Mouse (Mus musculus): ENCODE results near the gene C1qa. TPM values are rescaled to one million over a fixed set of nuclear protein-coding genes. Genes with fewer than 3 reads are reported as not detected.

Gene C1qa
- polyA plus RNA-seq (2016; fragmentation: Nextera tagmentation; extraction: Ambion mirVana), result 16.2 and 17.3 TPM in 2 replicates

GRCm38 (mm10) chr4:136898637-136899036 lies at the start of gene C1qa:
C1qa (minus strand) TSS chr4:136898803.
- Histone ChIP-seq H3K27ac (no peak within 1 kb of the TSS), H3K36me3 (no peaks in the 10 kb centered on the region), H3K4me2 (replicated peaks) (no peak within 1 kb of the TSS), H3K27me3 (peaks cover 51% of the 10 kb centered on the region), H3K9me3 (no peaks in the 10 kb centered on the region), H3K4me1 (peaks cover 6% of the 10 kb centered on the region; the same call in 1 of the 2 replicates), H3K4me3 (no peak within 1 kb of the TSS), H3K9ac (no peak within 1 kb of the TSS)
- no peak for ATAC-seq (ENCODE audit: insufficient number of reproducible peaks, insufficient read depth, low FRiP score, low TSS enrichment)
- WGBS, result 77% methylated on average over 9 of the region's 9 CpGs

GRCm38 (mm10) chr4:136945397-136945796 lies 46.8 kb upstream of the C1qa start:
- Histone ChIP-seq H3K4me3 (no peak overlapping the region), H3K27ac (no peak overlapping the region), H3K9me3 (no peaks in the 10 kb centered on the region), H3K4me1 (peaks cover 27% of the 10 kb centered on the region), H3K36me3 (no peaks in the 10 kb centered on the region), H3K9ac (no peak overlapping the region), H3K27me3 (peaks cover 38% of the 10 kb centered on the region), H3K4me2 (replicated peaks) (no peak overlapping the region)
- no peak for ATAC-seq (ENCODE audit: insufficient number of reproducible peaks, insufficient read depth, low FRiP score, low TSS enrichment)
- WGBS, result 58% methylated on average over 17 of the region's 17 CpGs

GRCm38 (mm10) chr4:136944558-136945350 lies 46.2 kb upstream of the C1qa start:
- Histone ChIP-seq H3K27ac (no peak overlapping the region), H3K4me1 (peaks cover 27% of the 10 kb centered on the region), H3K27me3 (peaks cover 33% of the 10 kb centered on the region), H3K36me3 (no peaks in the 10 kb centered on the region), H3K4me3 (no peak overlapping the region), H3K9ac (no peak overlapping the region), H3K4me2 (replicated peaks) (no peak overlapping the region), H3K9me3 (no peaks in the 10 kb centered on the region)
- no peak for ATAC-seq (ENCODE audit: insufficient number of reproducible peaks, insufficient read depth, low FRiP score, low TSS enrichment)
- WGBS, result 70% methylated on average over 11 of the region's 11 CpGs

GRCm38 (mm10) chr4:136943175-136943574 lies 44.6 kb upstream of the C1qa start:
- Histone ChIP-seq H3K4me3 (no peak overlapping the region), H3K9me3 (no peaks in the 10 kb centered on the region), H3K9ac (no peak overlapping the region), H3K4me2 (replicated peaks) (no peak overlapping the region; the same call in 1 of the 2 replicates), H3K4me1 (peaks cover 21% of the 10 kb centered on the region), H3K27ac (no peak overlapping the region), H3K36me3 (no peaks in the 10 kb centered on the region), H3K27me3 (peaks cover 22% of the 10 kb centered on the region)
- 11% methylated on average over 13 of the region's 13 CpGs for WGBS
- no peak for ATAC-seq (ENCODE audit: insufficient number of reproducible peaks, insufficient read depth, low FRiP score, low TSS enrichment)

GRCm38 (mm10) chr4:136942761-136943160 lies 44.2 kb upstream of the C1qa start:
- peaks cover 20% of the 10 kb centered on the region for H3K27me3 ChIP-seq
- H3K9me3 ChIP-seq, result no peaks in the 10 kb centered on the region
- ATAC-seq (ENCODE audit: insufficient number of reproducible peaks, insufficient read depth, low FRiP score, low TSS enrichment), result no peak
- H3K4me2 ChIP-seq (replicated peaks), result no peak overlapping the region; the same call in 1 of the 2 replicates
- no peaks in the 10 kb centered on the region for H3K36me3 ChIP-seq
- no peak overlapping the region for H3K9ac ChIP-seq
- WGBS, result 21% methylated on average over 18 of the region's 18 CpGs
- H3K4me3 ChIP-seq, result no peak overlapping the region
- peaks cover 21% of the 10 kb centered on the region for H3K4me1 ChIP-seq
- H3K27ac ChIP-seq, result no peak overlapping the region

- Histone ChIP-seq H3K4me2 (replicated peaks) (no peak overlapping the region), H3K9me3 (no peaks in the 10 kb centered on the region), H3K4me3 (no peak overlapping the region), H3K27me3 (peaks cover 16% of the 10 kb centered on the region), H3K36me3 (no peaks in the 10 kb centered on the region), H3K4me1 (peaks cover 9% of the 10 kb centered on the region), H3K27ac (no peak overlapping the region), H3K9ac (no peak overlapping the region)
- 87% methylated on average over 5 of the region's 5 CpGs for WGBS
- ATAC-seq (ENCODE audit: insufficient number of reproducible peaks, insufficient read depth, low FRiP score, low TSS enrichment), result no peak
Observed at GRCm38 (mm10) chr4:136937935-136938334, 39.3 kb upstream of the C1qa start.

GRCm38 (mm10) chr4:136937344-136937743 lies 38.7 kb upstream of the C1qa start:
- no peak for ATAC-seq (ENCODE audit: insufficient number of reproducible peaks, insufficient read depth, low FRiP score, low TSS enrichment)
- Histone ChIP-seq H3K9ac (no peak overlapping the region), H3K36me3 (no peaks in the 10 kb centered on the region), H3K4me1 (peaks cover 5% of the 10 kb centered on the region; the same call in 1 of the 2 replicates), H3K27ac (no peak overlapping the region), H3K9me3 (no peaks in the 10 kb centered on the region), H3K4me3 (no peak overlapping the region), H3K27me3 (peaks cover 11% of the 10 kb centered on the region), H3K4me2 (replicated peaks) (no peak overlapping the region)
- 78% methylated on average over 4 of the region's 4 CpGs for WGBS

GRCm38 (mm10) chr4:136934746-136935613 lies 36.4 kb upstream of the C1qa start:
- no peak for ATAC-seq (ENCODE audit: insufficient number of reproducible peaks, insufficient read depth, low FRiP score, low TSS enrichment)

GRCm38 (mm10) chr4:136930474-136930873 lies 31.9 kb upstream of the C1qa start:
- 84% methylated on average over 8 of the region's 8 CpGs for WGBS
- Histone ChIP-seq H3K27me3 (peaks cover 27% of the 10 kb centered on the region), H3K36me3 (no peaks in the 10 kb centered on the region), H3K4me2 (replicated peaks) (no peak overlapping the region), H3K27ac (no peak overlapping the region), H3K9ac (no peak overlapping the region), H3K4me1 (peaks cover 5% of the 10 kb centered on the region; the same call in 1 of the 2 replicates), H3K4me3 (no peak overlapping the region), H3K9me3 (no peaks in the 10 kb centered on the region)
- no peak for ATAC-seq (ENCODE audit: insufficient number of reproducible peaks, insufficient read depth, low FRiP score, low TSS enrichment)

More at GRCm38 (mm10) chr4:136934746-136935613, 36.4 kb upstream of the C1qa start:
- H3K9me3 ChIP-seq, result no peaks in the 10 kb centered on the region
- H3K4me3 ChIP-seq, result no peak overlapping the region
- no peak overlapping the region for H3K9ac ChIP-seq
- peaks cover 4% of the 10 kb centered on the region; the same call in 1 of the 2 replicates for H3K27me3 ChIP-seq
- H3K4me1 ChIP-seq, result peaks cover 5% of the 10 kb centered on the region; the same call in 1 of the 2 replicates
- no peak overlapping the region for H3K4me2 ChIP-seq (replicated peaks)
- 42% methylated on average over 18 of the region's 18 CpGs for WGBS
- no peak overlapping the region for H3K27ac ChIP-seq
- no peaks in the 10 kb centered on the region for H3K36me3 ChIP-seq

- Histone ChIP-seq H3K36me3 (no peaks in the 10 kb centered on the region), H3K4me1 (no peaks in the 10 kb centered on the region), H3K9ac (no peak overlapping the region), H3K4me3 (no peak overlapping the region), H3K9me3 (no peaks in the 10 kb centered on the region), H3K4me2 (replicated peaks) (no peak overlapping the region), H3K27me3 (peaks cover 33% of the 10 kb centered on the region), H3K27ac (no peak overlapping the region)
- 8% methylated on average over 5 of the region's 5 CpGs for WGBS
- no peak for ATAC-seq (ENCODE audit: insufficient number of reproducible peaks, insufficient read depth, low FRiP score, low TSS enrichment)
Observed at GRCm38 (mm10) chr4:136928928-136929327, 30.3 kb upstream of the C1qa start.

GRCm38 (mm10) chr4:136925804-136926203 lies 27.2 kb upstream of the C1qa start:
- H3K9ac ChIP-seq, result no peak overlapping the region
- no peaks in the 10 kb centered on the region for H3K36me3 ChIP-seq
- WGBS, result 18% methylated on average over 15 of the region's 15 CpGs
- no peaks in the 10 kb centered on the region for H3K9me3 ChIP-seq
- H3K4me3 ChIP-seq, result no peak overlapping the region
- no peaks in the 10 kb centered on the region for H3K4me1 ChIP-seq
- H3K27ac ChIP-seq, result no peak overlapping the region
- peaks cover 29% of the 10 kb centered on the region for H3K27me3 ChIP-seq
- no peak overlapping the region for H3K4me2 ChIP-seq (replicated peaks)
- ATAC-seq (ENCODE audit: insufficient number of reproducible peaks, insufficient read depth, low FRiP score, low TSS enrichment), result no peak

Measured in embryonic facial prominence, embryonic 12.5 days (tissue).